Comparison of ENCODE assay signal across 7 mouse cellular contexts in genomic region chr7:110221051-110221585, GRCm38 (mm10). TPM values are rescaled to one million over a fixed set of nuclear protein-coding genes. Genes with fewer than 3 reads are reported as not detected.
DNase-seq lines count a peak whose midpoint lies in the region; ATAC-seq and TF ChIP-seq lines count a peak whose summit lies in the region.

No protein-coding gene starts in this region.

- H3K4me2 ChIP-seq in embryonic facial prominence, embryonic 15.5 days (replicated peaks) = peak overlapping the region; percentile 81
- peak overlapping the region; percentile 96 for H3K4me2 ChIP-seq in midbrain, embryonic 14.5 days (ENCODE audit: low read length)

- peaks cover 6% of the 10 kb centered on the region for H3K36me3 ChIP-seq in C2C12 (ENCODE audit: control insufficient read depth, insufficient read depth)
- 0 out of 2 replicates have a peak, but pooled peaks cover 4% of the 10 kb centered on the region for H3K36me3 ChIP-seq in embryonic facial prominence, embryonic 15.5 days
- H3K36me3 ChIP-seq in midbrain, embryonic 14.5 days (ENCODE audit: control insufficient read depth, insufficient read depth, low read length) = no peaks in the 10 kb centered on the region

- H3K79me3 ChIP-seq in C2C12 (ENCODE audit: low read depth) = peaks cover 6% of the 10 kb centered on the region

- peak overlapping the region; percentile 55 for H3K4me3 ChIP-seq in C2C12 (ENCODE audit: insufficient read depth, poor library complexity, severe bottlenecking)
- peak overlapping the region; percentile 91 for H3K4me3 ChIP-seq in embryonic facial prominence, embryonic 15.5 days (replicated peaks)
- H3K4me3 ChIP-seq in midbrain, embryonic 14.5 days (replicated peaks; ENCODE audit: low read depth, low read length) = peak overlapping the region; percentile 79

- WGBS in embryonic facial prominence, embryonic 15.5 days = 17% methylated on average over 8 of the region's 8 CpGs
- WGBS in midbrain, embryonic 14.5 days = 19% methylated on average over 8 of the region's 8 CpGs

- peak; percentile 57 for DNase-seq in 3T3-L1 (ENCODE audit: low read depth, low spot score)
- peak; percentile 36 to 42 for DNase-seq in kidney, postnatal 25 days
- peak; percentile 21 for DNase-seq in midbrain, embryonic 14.5 days
- no peak for DNase-seq in cerebellum, postnatal 4 days (ENCODE audit: low spot score in 2 of 2)

- no peak for TF ChIP-seq CTCF in C2C12 (IDR thresholded peaks at IDR 0.05; ENCODE audit: control insufficient read depth, insufficient read depth, insufficient read length)

- H3K27ac ChIP-seq in embryonic facial prominence, embryonic 15.5 days (replicated peaks) = peak overlapping the region; percentile 94
- no peak overlapping the region for H3K27ac ChIP-seq in midbrain, embryonic 14.5 days (replicated peaks; ENCODE audit: low read depth, low read length)

- peak; percentile 8; the same call in 1 of the 2 replicates for ATAC-seq in embryonic facial prominence, embryonic 15.5 days (ENCODE audit: insufficient number of reproducible peaks, low FRiP score, low TSS enrichment, low read depth)
- peak; percentile 51 for ATAC-seq in midbrain, embryonic 14.5 days (ENCODE audit: low FRiP score, low TSS enrichment)
- ATAC-seq in cerebellum, adult (ENCODE audit: insufficient number of reproducible peaks, low FRiP score, low TSS enrichment) = no peak; the same call in 1 of the 2 replicates

- peak overlapping the region; percentile 77; the same call in 1 of the 2 replicates for H3K9ac ChIP-seq in embryonic facial prominence, embryonic 15.5 days
- peak overlapping the region; percentile 70 for H3K9ac ChIP-seq in midbrain, embryonic 14.5 days (replicated peaks; ENCODE audit: low read length)

- peaks cover 42% of the 10 kb centered on the region for H3K79me2 ChIP-seq in C2C12 (ENCODE audit: control insufficient read depth, insufficient read depth)

- H3K4me1 ChIP-seq in embryonic facial prominence, embryonic 15.5 days = peaks cover 8% of the 10 kb centered on the region; the same call in 1 of the 2 replicates
- H3K4me1 ChIP-seq in midbrain, embryonic 14.5 days (ENCODE audit: control insufficient read depth, insufficient read depth, low read length) = 0 out of 2 replicates have a peak, but pooled peaks cover 4% of the 10 kb centered on the region

- H3K27me3 ChIP-seq in C2C12 (ENCODE audit: control insufficient read depth, insufficient read depth, insufficient read length) = no peaks in the 10 kb centered on the region
- no peaks in the 10 kb centered on the region for H3K27me3 ChIP-seq in embryonic facial prominence, embryonic 15.5 days
- H3K27me3 ChIP-seq in midbrain, embryonic 14.5 days (ENCODE audit: control insufficient read depth, insufficient read depth, low read length) = peaks cover 3% of the 10 kb centered on the region; the same call in 1 of the 2 replicates

- H3K9me3 ChIP-seq in embryonic facial prominence, embryonic 15.5 days (replicated peaks) = no peaks in the 10 kb centered on the region
- H3K9me3 ChIP-seq in midbrain, embryonic 14.5 days (ENCODE audit: control insufficient read depth, low read length) = no peaks in the 10 kb centered on the region

- H3ac ChIP-seq in C2C12 (ENCODE audit: control insufficient read depth, insufficient read length, low read depth) = peak overlapping the region; percentile 34

TF ChIP-seq in C2C12, 6 proteins besides CTCF, POLR2A, EP300 and RAD21:
- no peak for TF ChIP-seq USF1 (IDR thresholded peaks at IDR 0.05; ENCODE audit: low read depth)

RNA-seq across cellular contexts. Expression of gene Swap70, which starts 0.4 kb away (rescaled TPM):
- polyA plus RNA-seq in C2C12 (2012; fragmentation: generic; extraction: Trizol) = 16.0 TPM
- 33.2 TPM in 2 replicates for polyA plus RNA-seq in embryonic facial prominence, embryonic 15.5 days (2015; fragmentation: Nextera tagmentation; extraction: Ambion mirVana)
- 3.7 and 8.4 TPM in 2 replicates for polyA plus RNA-seq in midbrain, embryonic 14.5 days (2014; fragmentation: Nextera tagmentation; extraction: Ambion mirVana)

Comparison
In these comparisons a context has a peak if more than half of its experiments do, and no peak if none do; other contexts are left out.
1. DNase-seq: peak in 3T3-L1 (single experiment), kidney, postnatal 25 days (2 of 2) and midbrain, embryonic 14.5 days (single experiment); none in cerebellum, postnatal 4 days (0 of 2).
2. Peak in every context shown above with its lines, with median percentiles within 50 percentile points of each other: H3K4me3 ChIP-seq.